Mouse (Mus musculus) small intestine, adult 2 months (tissue): ENCODE measurements around the gene Prkcg. TPM values are rescaled to one million over a fixed set of nuclear protein-coding genes. Genes with fewer than 3 reads are reported as not detected.
A peak's percentile ranks its signal among the peaks of the same experiment; 100 is the strongest.

ENCODE experiments used
- H3K27ac ChIP-seq: fragments of 200-500 bp; 2 replicates; pipeline ENCODE4 v1.5.1; 2012; ENCODE audit warnings: low read depth, low read length, control low read depth, inconsistent platforms; ENCODE audit not compliant: insufficient read depth
- H3K27me3 ChIP-seq: fragments of 200-500 bp; 2 replicates; pipeline ENCODE4 v1.6.1; 2012; ENCODE audit warnings: mild to moderate bottlenecking, moderate library complexity, low read length, inconsistent platforms; ENCODE audit not compliant: control insufficient read depth, insufficient read depth
- H3K36me3 ChIP-seq: fragments of 200-500 bp; 2 replicates; pipeline ENCODE4 v1.6.1; 2012; ENCODE audit warnings: mild to moderate bottlenecking, low read length, control low read depth, inconsistent platforms; ENCODE audit not compliant: control insufficient read depth, insufficient read depth
- H3K4me1 ChIP-seq: fragments of 200-500 bp; 2 replicates; pipeline ENCODE4 v1.6.1; 2012; ENCODE audit warnings: low read length, inconsistent platforms, mixed read lengths; ENCODE audit not compliant: control insufficient read depth, insufficient read depth, insufficient read length
- H3K4me3 ChIP-seq: fragments of 200-500 bp; 2 replicates; pipeline ENCODE4 v1.5.1; 2012; ENCODE audit warnings: low read depth, mild to moderate bottlenecking, control low read depth, inconsistent platforms, low read length, moderate library complexity
- CTCF ChIP-seq: fragments of 200-500 bp; IDR thresholded peaks from 2 replicates; pipeline ENCODE4 v1.5.1; 2012; ENCODE audit warnings: low read depth, mild to moderate bottlenecking, control low read depth, inconsistent platforms, low read length, moderate library complexity, mixed read lengths; ENCODE audit not compliant: insufficient replicate concordance, insufficient read length; ENCODE audit errors: extremely low read depth
- POLR2A ChIP-seq: fragments of 200-500 bp; IDR thresholded peaks from 2 replicates; pipeline ENCODE4 v1.6.1; 2012; ENCODE audit warnings: low read depth, mild to moderate bottlenecking, control low read depth, inconsistent platforms, low read length, moderate library complexity
- WGBS: fragments of 180-500 bp; shearing (Covaris S2); methylation state at CpG from one replicate; pipeline ENCODE4 v1.1.7; 2018; 5-methylcytosine and 5-hydroxymethylcytosine counted together
- polyA plus RNA-seq: library from polyadenylated mRNA; depleted of rRNA; stranded (reverse); fragments of >200 nt; gene quantifications from 2 replicates; pipeline ENCODE4 v1.2.3, GENCODE M21; 2012

Prkcg gene
- polyA plus RNA-seq, 1 experiment: 1.0 TPM

DNA sequence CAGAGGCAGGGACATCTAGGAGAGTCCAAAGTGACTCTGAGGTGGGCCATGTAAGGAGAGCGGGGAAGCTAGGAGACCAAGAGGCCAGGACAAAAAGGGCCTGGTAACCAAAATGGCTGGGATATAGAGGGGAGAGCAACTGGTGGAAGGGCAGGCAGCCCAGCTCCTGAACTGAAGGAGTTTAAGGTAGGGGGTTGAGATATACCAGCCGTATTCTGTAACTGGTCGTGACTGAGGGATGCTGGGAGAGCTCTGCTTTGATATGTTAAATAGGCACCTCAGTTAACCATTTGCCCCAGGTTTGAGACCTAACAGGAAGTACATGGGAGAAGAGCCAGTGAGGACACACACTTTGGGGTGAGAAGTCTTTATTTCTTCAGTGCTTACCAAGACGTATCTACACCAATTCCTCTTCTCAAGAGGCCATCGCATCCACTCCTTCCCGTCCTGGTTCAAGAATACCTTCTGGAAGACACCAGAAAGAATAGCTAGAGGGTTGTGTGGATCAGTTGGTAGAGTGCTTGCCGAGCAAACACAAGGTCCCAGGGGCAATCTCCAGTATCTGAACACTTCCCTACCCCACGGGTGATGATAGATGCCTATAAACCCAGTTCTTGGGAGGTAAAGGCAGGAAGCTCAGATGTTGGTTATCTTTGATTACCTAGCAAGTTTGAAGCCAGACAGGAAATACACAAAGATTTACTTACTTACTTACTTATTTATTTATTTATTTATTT, 12.1 kb downstream of the Prkcg start:
- 73% methylated on average over 8 of the region's 8 CpGs for WGBS
- TF ChIP-seq POLR2A (no peak), CTCF (no peak)
- Histone ChIP-seq H3K27ac (no peak overlapping the region), H3K36me3 (peaks cover 21% of the 10 kb centered on the region), H3K4me3 (no peak overlapping the region), H3K27me3 (peaks cover 21% of the 10 kb centered on the region), H3K4me1 (peaks cover 16% of the 10 kb centered on the region)

DNA sequence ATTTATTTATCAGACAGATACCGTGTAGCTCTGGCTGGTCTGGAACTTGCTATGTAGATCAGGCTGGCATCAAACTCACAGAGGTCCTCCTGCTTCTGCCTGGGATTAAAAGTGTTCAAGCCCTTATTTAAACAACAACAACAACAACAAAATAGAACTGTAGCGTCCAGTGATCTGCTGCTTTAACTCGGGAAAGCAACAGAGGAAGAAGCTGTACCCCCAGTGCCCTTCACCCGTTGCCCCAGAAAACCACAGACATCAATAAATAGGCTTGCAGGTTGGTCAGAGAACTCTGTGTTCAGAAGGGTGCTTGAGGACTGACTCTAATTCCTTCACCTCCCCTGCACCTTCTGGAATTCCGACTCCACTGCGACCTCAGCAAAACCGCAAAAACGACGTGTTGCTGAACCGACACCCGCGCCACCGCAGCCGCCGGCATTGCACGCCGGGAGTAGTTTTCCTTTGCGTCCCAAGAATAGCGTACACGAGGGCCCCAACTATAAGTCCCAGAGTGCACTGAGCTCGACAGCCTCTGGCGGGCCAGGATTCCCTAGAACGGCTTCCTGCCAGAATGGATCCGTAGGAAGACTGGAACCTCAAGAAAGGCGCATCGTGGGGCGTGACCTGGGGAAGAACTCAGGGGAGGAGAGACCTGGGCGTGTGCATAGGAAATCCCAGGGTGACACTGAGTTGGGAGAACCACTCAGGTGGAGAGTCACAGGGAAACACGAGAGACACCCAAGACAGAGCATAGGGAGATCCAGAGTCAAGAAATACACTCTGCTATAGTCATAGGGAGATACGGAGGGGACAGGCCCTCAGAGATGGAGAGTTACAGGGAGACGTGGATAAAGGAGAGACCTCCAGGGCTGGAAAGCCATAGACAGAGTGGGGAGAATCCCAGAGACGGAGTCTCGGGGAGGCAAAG, 12.9 kb downstream of the Prkcg start:
- 6% methylated on average over 33 of the region's 33 CpGs for WGBS
- H3K27ac ChIP-seq: no peak overlapping the region
- no peak for TF ChIP-seq CTCF
- TF ChIP-seq POLR2A: no peak
- H3K4me3 ChIP-seq: peak overlapping the region; percentile 49
- H3K27me3 ChIP-seq: peaks cover 21% of the 10 kb centered on the region
- H3K36me3 ChIP-seq: peaks cover 18% of the 10 kb centered on the region
- H3K4me1 ChIP-seq: peaks cover 12% of the 10 kb centered on the region

DNA sequence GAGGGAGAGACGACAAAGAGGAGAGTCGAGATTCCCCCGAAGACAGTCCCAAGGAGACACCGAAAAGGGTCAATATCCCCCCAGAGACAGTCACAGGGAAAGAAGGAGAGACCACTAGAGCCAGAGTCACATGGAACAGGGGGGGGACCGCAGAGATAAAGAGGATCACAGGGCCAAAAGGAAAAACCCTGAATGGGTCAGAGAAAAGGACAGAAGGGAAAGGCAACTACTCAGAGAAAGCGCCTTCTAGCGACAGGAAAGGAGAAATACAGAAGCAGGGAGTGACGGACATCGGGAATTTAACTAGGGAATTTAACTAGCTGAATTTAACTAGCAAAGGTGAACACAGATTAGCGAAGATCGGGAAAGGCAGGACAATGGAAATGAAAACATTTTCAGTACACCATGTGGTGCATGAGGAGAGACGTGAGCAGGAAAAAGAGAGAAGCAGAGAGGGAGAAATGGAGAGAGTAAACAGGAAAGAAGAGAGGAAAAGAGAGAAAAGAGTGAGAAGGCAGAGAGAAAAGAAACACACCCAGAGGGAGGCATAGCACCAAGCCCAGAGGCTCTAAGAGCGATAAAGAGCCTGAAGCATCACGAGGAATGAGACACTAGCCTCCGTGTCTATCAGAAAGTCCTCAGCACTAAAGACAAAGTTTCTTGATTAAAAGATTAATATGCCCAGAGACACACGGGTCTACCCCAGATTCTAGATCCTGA, 13.7 kb downstream of the Prkcg start:
- peak overlapping the region; percentile 49 for H3K4me3 ChIP-seq
- H3K27me3 ChIP-seq: peaks cover 21% of the 10 kb centered on the region
- H3K4me1 ChIP-seq: peaks cover 12% of the 10 kb centered on the region
- TF ChIP-seq POLR2A (no peak), CTCF (peak; percentile 50; the same call in 1 of the 2 replicates)
- H3K27ac ChIP-seq: no peak overlapping the region
- WGBS: 2% methylated on average over 16 of the region's 16 CpGs
- peaks cover 10% of the 10 kb centered on the region for H3K36me3 ChIP-seq

DNA sequence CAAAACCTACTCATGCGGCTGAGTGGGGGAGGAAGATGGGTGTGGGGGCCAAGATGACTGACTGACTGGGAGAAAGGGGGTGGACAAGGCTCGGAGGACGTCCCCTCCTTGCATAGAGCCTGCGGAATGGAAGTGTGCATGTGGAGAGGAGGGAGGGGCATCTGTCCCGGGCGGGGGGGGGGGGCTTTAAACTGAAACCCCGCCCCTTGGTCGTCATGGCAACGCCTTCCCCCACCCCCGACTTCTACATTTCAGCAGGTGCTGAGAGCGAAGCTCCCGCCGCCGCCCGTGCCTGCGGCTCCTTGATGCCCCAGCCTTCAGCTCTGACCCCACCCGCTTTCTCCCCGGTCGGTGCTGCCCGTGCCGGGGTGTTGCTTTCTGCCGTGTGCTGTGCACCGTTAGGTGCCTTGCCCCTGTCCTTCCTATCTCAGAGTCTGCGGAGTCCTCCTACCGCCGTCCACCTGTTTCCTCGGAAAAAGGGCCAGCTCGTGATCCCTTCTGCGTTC, 14.3 kb downstream of the Prkcg start:
- WGBS: 1% methylated on average over 29 of the region's 29 CpGs
- H3K27ac ChIP-seq: no peak overlapping the region
- peaks cover 12% of the 10 kb centered on the region for H3K4me1 ChIP-seq
- H3K36me3 ChIP-seq: peaks cover 8% of the 10 kb centered on the region; the same call in 1 of the 2 replicates
- H3K4me3 ChIP-seq: peak overlapping the region; percentile 48
- H3K27me3 ChIP-seq: peaks cover 21% of the 10 kb centered on the region
- TF ChIP-seq POLR2A (no peak), CTCF (no peak)

DNA sequence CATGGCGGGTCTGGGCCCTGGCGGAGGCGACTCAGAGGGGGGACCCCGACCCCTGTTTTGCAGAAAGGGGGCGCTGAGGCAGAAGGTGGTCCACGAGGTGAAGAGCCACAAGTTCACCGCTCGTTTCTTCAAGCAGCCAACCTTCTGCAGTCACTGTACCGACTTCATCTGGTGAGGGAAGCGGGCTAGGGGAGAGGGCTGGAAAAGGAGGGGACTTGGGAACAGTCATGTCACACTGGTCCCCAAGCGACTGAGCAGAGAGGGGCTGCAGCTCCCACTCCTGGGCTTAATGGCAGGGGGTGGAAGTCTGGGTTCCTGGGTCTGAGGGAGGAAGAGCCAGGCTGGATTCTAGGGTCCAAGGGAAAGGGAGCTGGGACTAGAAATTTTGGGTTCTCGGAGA, 14.8 kb downstream of the Prkcg start:
- peaks cover 7% of the 10 kb centered on the region; the same call in 1 of the 2 replicates for H3K36me3 ChIP-seq
- WGBS: 12% methylated on average over 12 of the region's 12 CpGs
- H3K4me3 ChIP-seq: peak overlapping the region; percentile 48

DNA sequence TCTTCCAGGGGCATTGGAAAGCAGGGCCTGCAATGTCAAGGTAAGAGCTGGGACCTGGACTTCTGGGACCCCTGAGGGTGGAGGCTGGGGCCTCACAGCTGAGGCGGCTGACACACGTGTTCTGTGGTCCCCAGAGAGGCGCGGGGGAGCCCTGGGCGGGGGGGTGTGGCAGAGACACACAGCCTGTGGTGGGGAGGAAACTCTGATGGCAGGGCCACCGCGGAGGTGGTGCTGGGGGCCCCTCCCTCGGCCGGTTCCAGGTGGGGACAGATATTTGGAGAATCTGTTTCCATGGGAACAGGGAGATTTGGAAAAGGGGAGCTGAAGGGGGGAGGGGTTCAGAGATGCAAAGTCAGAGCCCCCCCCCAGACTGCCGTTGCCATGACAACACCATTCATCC, 15.3 kb downstream of the Prkcg start:
- H3K27me3 ChIP-seq: peaks cover 21% of the 10 kb centered on the region
- no peak overlapping the region for H3K4me3 ChIP-seq
- peaks cover 4% of the 10 kb centered on the region; the same call in 1 of the 2 replicates for H3K36me3 ChIP-seq
- TF ChIP-seq CTCF (no peak), POLR2A (no peak)
- H3K27ac ChIP-seq: no peak overlapping the region
- WGBS: 15% methylated on average over 10 of the region's 10 CpGs
- H3K4me1 ChIP-seq: peaks cover 12% of the 10 kb centered on the region

More for the DNA sequence above, 14.8 kb downstream of the Prkcg start:
- Histone ChIP-seq H3K27me3 (peaks cover 21% of the 10 kb centered on the region), H3K27ac (no peak overlapping the region), H3K4me1 (peaks cover 12% of the 10 kb centered on the region)
- TF ChIP-seq POLR2A (no peak), CTCF (no peak)
